Comparison of ENCODE assay signal across 10 mouse cellular contexts in the genomic region with DNA sequence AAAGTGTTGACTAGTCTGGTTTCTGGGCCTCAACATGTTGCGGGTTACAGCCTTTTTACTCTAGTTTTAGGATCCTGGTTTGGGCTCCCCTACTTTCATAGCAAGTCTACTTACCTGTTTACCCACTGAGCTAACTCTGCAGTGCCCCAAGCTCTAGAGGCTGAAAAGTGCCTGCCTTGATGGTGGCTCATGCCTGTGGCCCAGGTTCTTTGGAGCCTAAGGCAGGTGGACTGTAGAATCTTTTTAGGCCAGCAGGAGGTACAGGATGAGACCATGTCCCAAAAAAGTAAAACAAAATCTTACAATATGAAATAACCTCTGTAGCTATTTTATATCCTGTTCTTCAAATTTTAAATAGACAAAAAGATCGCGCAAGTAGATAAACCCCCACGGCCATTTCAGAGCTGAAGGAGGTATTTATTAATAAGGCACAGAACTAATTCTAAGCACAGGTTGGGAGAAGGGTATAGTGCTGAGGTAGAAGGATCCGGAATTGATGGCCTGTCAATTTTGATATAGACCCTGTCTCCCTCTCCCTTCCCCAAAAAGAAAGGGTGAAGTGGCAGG. TPM values are rescaled to one million over a fixed set of nuclear protein-coding genes. Genes with fewer than 3 reads are reported as not detected.
DNase-seq lines count a peak whose midpoint lies in the region; ATAC-seq and TF ChIP-seq lines count a peak whose summit lies in the region.
"Had no signal": no experiment of that assay in that cellular context is flagged by ENCODE, and none has a peak within 500 bp of the region (broad histone marks: within the 10 kb centered on the region; RNA-seq: fewer than 3 reads in every experiment).

No protein-coding gene starts in this region.

- no peak for DNase-seq in kidney, adult 11 months
- no peak for DNase-seq in embryonic facial prominence, embryonic 11.5 days (ENCODE audit: low spot score)
- peak; percentile 41 for DNase-seq in naive thymus-derived CD4-positive, alpha-beta T cell, adult 2 months (ENCODE audit: low read depth)
- DNase-seq in thymus, postnatal 25 days = no peak
- no peak for DNase-seq in cerebellum, adult 2 months
- no peak for DNase-seq in left cerebral cortex, postnatal 14 days (ENCODE audit: low spot score in 2 of 2)
- DNase-seq: adrenal gland, adult 8-10 months; kidney, postnatal 25 days had no signal

- TF ChIP-seq POLR2A in cerebellum, adult 2 months (IDR thresholded peaks at IDR 0.05; ENCODE audit: borderline replicate concordance, insufficient read depth, low read length) = no peak

- peak overlapping the region; percentile 25; the same call in 1 of the 2 replicates for H3K27ac ChIP-seq in kidney, embryonic 15.5 days
- no peak overlapping the region for H3K27ac ChIP-seq in embryonic facial prominence, embryonic 11.5 days (replicated peaks; ENCODE audit: low read depth, low read length)
- H3K27ac ChIP-seq in intestine, embryonic 15.5 days = no peak overlapping the region
- no peak overlapping the region for H3K27ac ChIP-seq in cerebellum, adult 2 months (ENCODE audit: insufficient read depth, low read length)

- no peaks in the 10 kb centered on the region for H3K27me3 ChIP-seq in kidney, embryonic 15.5 days
- no peaks in the 10 kb centered on the region for H3K27me3 ChIP-seq in embryonic facial prominence, embryonic 11.5 days (ENCODE audit: control insufficient read depth, insufficient read depth, low read length)
- no peaks in the 10 kb centered on the region for H3K27me3 ChIP-seq in intestine, embryonic 15.5 days (replicated peaks)
- no peaks in the 10 kb centered on the region for H3K27me3 ChIP-seq in cerebellum, adult 2 months (ENCODE audit: control insufficient read depth, insufficient read depth, low read length)

- no peaks in the 10 kb centered on the region for H3K9me3 ChIP-seq in kidney, embryonic 15.5 days (replicated peaks)
- H3K9me3 ChIP-seq in embryonic facial prominence, embryonic 11.5 days (replicated peaks; ENCODE audit: control insufficient read depth, low read length) = no peaks in the 10 kb centered on the region
- no peaks in the 10 kb centered on the region for H3K9me3 ChIP-seq in intestine, embryonic 15.5 days

- TF ChIP-seq CTCF in cerebellum, adult 2 months (IDR thresholded peaks at IDR 0.05; ENCODE audit: borderline replicate concordance, insufficient read depth, low read depth, low read length) = no peak

- ATAC-seq in kidney, embryonic 15.5 days (replicated peaks; ENCODE audit: low FRiP score) = no peak
- ATAC-seq in embryonic facial prominence, embryonic 11.5 days (replicated peaks; ENCODE audit: insufficient number of reproducible peaks, low FRiP score, low TSS enrichment, low read depth) = no peak
- no peak for ATAC-seq in intestine, embryonic 15.5 days

- H3K4me1 ChIP-seq in kidney, embryonic 15.5 days = peaks cover 33% of the 10 kb centered on the region
- no peaks in the 10 kb centered on the region for H3K4me1 ChIP-seq in embryonic facial prominence, embryonic 11.5 days (ENCODE audit: control insufficient read depth, insufficient read depth, low read length)
- peaks cover 4% of the 10 kb centered on the region; the same call in 1 of the 2 replicates for H3K4me1 ChIP-seq in intestine, embryonic 15.5 days (replicated peaks)
- peaks cover 5% of the 10 kb centered on the region for H3K4me1 ChIP-seq in cerebellum, adult 2 months (ENCODE audit: control insufficient read depth, insufficient read depth, low read length)

- peaks cover 46% of the 10 kb centered on the region for H3K36me3 ChIP-seq in kidney, embryonic 15.5 days
- no peaks in the 10 kb centered on the region; the same call in 1 of the 2 replicates for H3K36me3 ChIP-seq in embryonic facial prominence, embryonic 11.5 days (replicated peaks; ENCODE audit: control insufficient read depth, insufficient read depth, low read depth, low read length)
- no peaks in the 10 kb centered on the region for H3K36me3 ChIP-seq in intestine, embryonic 15.5 days

- intact Hi-C loops in left cerebral cortex, postnatal 14 days (cut with DNase I) = loop anchor here (2.0 kb wide), 1 partner anchor 41 kb away; the partner anchor contains the start of gene Mob4

- 86% methylated on average over 5 of the region's 5 CpGs for WGBS in kidney, embryonic 15.5 days
- 87% methylated on average over 5 of the region's 5 CpGs for WGBS in embryonic facial prominence, embryonic 11.5 days
- WGBS in intestine, embryonic 15.5 days = 78% methylated on average over 5 of the region's 5 CpGs
- 90% methylated on average over 5 of the region's 5 CpGs for WGBS in cerebellum, adult 2 months

- H3K4me3 ChIP-seq in kidney, embryonic 15.5 days (replicated peaks) = peak overlapping the region; percentile 97
- peak overlapping the region; percentile 90 for H3K4me3 ChIP-seq in embryonic facial prominence, embryonic 11.5 days (ENCODE audit: low read depth, low read length)
- peak overlapping the region; percentile 94 for H3K4me3 ChIP-seq in intestine, embryonic 15.5 days (replicated peaks)
- H3K4me3 ChIP-seq in cerebellum, adult 2 months (replicated peaks; ENCODE audit: insufficient read depth, low read depth, low read length) = no peak overlapping the region

- peak overlapping the region; percentile 77 for H3K4me2 ChIP-seq in kidney, embryonic 15.5 days
- peak overlapping the region; percentile 73; the same call in 1 of the 2 replicates for H3K4me2 ChIP-seq in embryonic facial prominence, embryonic 11.5 days (ENCODE audit: low read depth, low read length)
- H3K4me2 ChIP-seq in intestine, embryonic 15.5 days (replicated peaks) = peak overlapping the region; percentile 66

- peak overlapping the region; percentile 98 for H3K9ac ChIP-seq in kidney, embryonic 15.5 days
- H3K9ac ChIP-seq in embryonic facial prominence, embryonic 11.5 days (replicated peaks; ENCODE audit: low read length) = no peak overlapping the region
- peak overlapping the region; percentile 47 for H3K9ac ChIP-seq in intestine, embryonic 15.5 days

RNA-seq across cellular contexts. Expression of gene Hspd1, which starts 1.5 kb away (rescaled TPM):
- 484 and 494 TPM in 2 replicates for polyA plus RNA-seq in kidney, embryonic 15.5 days (2015; fragmentation: Nextera tagmentation; extraction: Ambion mirVana)
- polyA plus RNA-seq in embryonic facial prominence, embryonic 11.5 days (2014; fragmentation: Nextera tagmentation; extraction: Ambion mirVana) = 424 and 463 TPM in 2 replicates
- polyA plus RNA-seq in intestine, embryonic 15.5 days (2015; fragmentation: Nextera tagmentation; extraction: Ambion mirVana) = 702 and 739 TPM in 2 replicates
- polyA plus RNA-seq in cerebellum, adult 2 months (2012; rRNA removed) = 116 and 118 TPM in 2 replicates
- total RNA-seq in left cerebral cortex, postnatal 14 days (2021) = 100 to 1,000 TPM; 172 TPM

RNA-seq across cellular contexts. Expression of gene Hspe1, which starts 1.6 kb away (rescaled TPM):
- polyA plus RNA-seq in kidney, embryonic 15.5 days (2015; fragmentation: Nextera tagmentation; extraction: Ambion mirVana) = 501 and 586 TPM in 2 replicates
- 524 and 599 TPM in 2 replicates for polyA plus RNA-seq in embryonic facial prominence, embryonic 11.5 days (2014; fragmentation: Nextera tagmentation; extraction: Ambion mirVana)
- polyA plus RNA-seq in intestine, embryonic 15.5 days (2015; fragmentation: Nextera tagmentation; extraction: Ambion mirVana) = 753 and 881 TPM in 2 replicates
- 156 and 173 TPM in 2 replicates for polyA plus RNA-seq in cerebellum, adult 2 months (2012; rRNA removed)
- total RNA-seq in left cerebral cortex, postnatal 14 days (2021) = 10 to 100 TPM; 83.8 to 91.0 TPM

RNA-seq across cellular contexts. Expression of gene Coq10b, which starts 37.0 kb away (rescaled TPM):
- polyA plus RNA-seq in kidney, embryonic 15.5 days (2015; fragmentation: Nextera tagmentation; extraction: Ambion mirVana) = 14.7 and 16.4 TPM in 2 replicates
- polyA plus RNA-seq in embryonic facial prominence, embryonic 11.5 days (2014; fragmentation: Nextera tagmentation; extraction: Ambion mirVana) = 25.4 and 27.7 TPM in 2 replicates
- 16.7 and 17.8 TPM in 2 replicates for polyA plus RNA-seq in intestine, embryonic 15.5 days (2015; fragmentation: Nextera tagmentation; extraction: Ambion mirVana)
- 27.5 and 30.8 TPM in 2 replicates for polyA plus RNA-seq in cerebellum, adult 2 months (2012; rRNA removed)
- total RNA-seq in left cerebral cortex, postnatal 14 days (2021) = 10 to 100 TPM; 31.2 to 32.3 TPM

RNA-seq across cellular contexts. Expression of gene Mob4, which starts 41.5 kb away (rescaled TPM):
- polyA plus RNA-seq in kidney, embryonic 15.5 days (2015; fragmentation: Nextera tagmentation; extraction: Ambion mirVana) = 143 and 146 TPM in 2 replicates
- polyA plus RNA-seq in embryonic facial prominence, embryonic 11.5 days (2014; fragmentation: Nextera tagmentation; extraction: Ambion mirVana) = 163 and 165 TPM in 2 replicates
- polyA plus RNA-seq in intestine, embryonic 15.5 days (2015; fragmentation: Nextera tagmentation; extraction: Ambion mirVana) = 143 and 152 TPM in 2 replicates
- 48.0 and 48.8 TPM in 2 replicates for polyA plus RNA-seq in cerebellum, adult 2 months (2012; rRNA removed)
- total RNA-seq in left cerebral cortex, postnatal 14 days (2021) = 10 to 100 TPM; 62.8 to 67.1 TPM
